Comparison of ENCODE assay signal across 9 mouse cellular contexts in the genomic region with DNA sequence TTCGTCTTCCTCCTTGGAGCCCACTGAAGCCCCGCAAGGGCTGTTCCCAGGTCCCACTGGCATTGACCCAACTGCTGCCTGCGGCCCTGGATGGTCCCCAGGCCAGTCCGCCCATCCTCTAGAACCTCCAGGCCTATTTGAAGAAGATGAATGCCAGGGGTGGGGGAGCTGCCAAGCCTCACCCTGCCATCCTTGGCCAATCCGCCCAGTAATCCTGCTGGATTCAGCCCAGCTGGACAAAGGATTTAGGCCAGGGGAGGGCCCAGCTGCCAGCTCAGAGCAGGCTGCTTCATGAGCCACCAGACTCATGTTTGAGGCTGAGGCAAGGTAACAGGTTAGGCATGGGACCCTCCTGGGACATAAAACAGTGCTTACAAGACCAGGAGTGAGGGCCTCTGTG. TPM values are rescaled to one million over a fixed set of nuclear protein-coding genes. Genes with fewer than 3 reads are reported as not detected.
DNase-seq lines count a peak whose midpoint lies in the region; ATAC-seq and TF ChIP-seq lines count a peak whose summit lies in the region.
"Had no signal": no experiment of that assay in that cellular context is flagged by ENCODE, and none has a peak within 500 bp of the region (broad histone marks: within the 10 kb centered on the region; RNA-seq: fewer than 3 reads in every experiment).

No protein-coding gene starts in this region.

- H3K27ac ChIP-seq in heart, adult 2 months, result no peak overlapping the region
- no peak overlapping the region for H3K27ac ChIP-seq in heart, embryonic 12.5 days (ENCODE audit: poor library complexity, severe bottlenecking)
- H3K27ac ChIP-seq: lung, embryonic 15.5 days had no signal

- no peaks in the 10 kb centered on the region for H3K4me1 ChIP-seq in heart, adult 2 months (ENCODE audit: control insufficient read depth, insufficient read depth, low read length)
- H3K4me1 ChIP-seq in heart, embryonic 12.5 days (replicated peaks), result no peaks in the 10 kb centered on the region
- H3K4me1 ChIP-seq: lung, embryonic 15.5 days had no signal

- ATAC-seq in heart, embryonic 12.5 days (ENCODE audit: insufficient number of reproducible peaks, low FRiP score), result no peak
- ATAC-seq in activated CD4-positive, CD25-positive, alpha-beta regulatory T cell, adult 4 months, result no peak
- no peak for ATAC-seq in frontal cortex, adult (ENCODE audit: low TSS enrichment)

- peak; percentile 27 to 45 for DNase-seq in heart, adult 2 months
- peak; percentile 20 for DNase-seq in urinary bladder, postnatal 14 days (ENCODE audit: low spot score)
- DNase-seq in urinary bladder, adult 18-20 months (ENCODE audit: low spot score in 2 of 2), result no peak
- peak; percentile 25 to 30 for DNase-seq in gastrocnemius, postnatal 36 days
- no peak for DNase-seq in frontal cortex, adult 2 months (ENCODE audit: extremely low spot score in 1 of 2, low spot score in 1 of 2)

- 53% methylated on average over 5 of the region's 5 CpGs for WGBS in heart, adult 2 months
- WGBS in heart, embryonic 12.5 days, result 82% methylated on average over 5 of the region's 5 CpGs

- no peak overlapping the region for H3K4me2 ChIP-seq in heart, embryonic 12.5 days
- H3K4me2 ChIP-seq: lung, embryonic 15.5 days had no signal

- TF ChIP-seq CTCF in heart, adult 2 months (IDR thresholded peaks at IDR 0.05), result no peak

- intact Hi-C loops in heart, adult 2 months (cut with DNase I), result no loop called here
- intact Hi-C loops in gastrocnemius, postnatal 36 days (cut with DNase I), result no loop called here

- H3K9me3 ChIP-seq in heart, embryonic 12.5 days (replicated peaks), result no peaks in the 10 kb centered on the region
- H3K9me3 ChIP-seq: lung, embryonic 15.5 days had no signal

- TF ChIP-seq EP300 in heart, adult 2 months (IDR thresholded peaks at IDR 0.05; ENCODE audit: insufficient read depth, low read depth, low read length), result no peak

- H3K27me3 ChIP-seq in heart, adult 2 months (ENCODE audit: control insufficient read depth, insufficient read depth, low read length), result no peaks in the 10 kb centered on the region
- H3K27me3 ChIP-seq in heart, embryonic 12.5 days (replicated peaks), result peaks cover 57% of the 10 kb centered on the region
- H3K27me3 ChIP-seq: lung, embryonic 15.5 days had no signal

- no peak for TF ChIP-seq POLR2A in heart, adult 2 months (IDR thresholded peaks at IDR 0.05; ENCODE audit: insufficient read depth, low read depth, low read length)

- H3K79me2 ChIP-seq in heart, adult 2 months (replicated peaks; ENCODE audit: control insufficient read depth, insufficient read depth, low read length), result no peaks in the 10 kb centered on the region

- no peaks in the 10 kb centered on the region for H3K36me3 ChIP-seq in heart, adult 2 months (ENCODE audit: control insufficient read depth, insufficient read depth, low read length)
- H3K36me3 ChIP-seq in heart, embryonic 12.5 days, result no peaks in the 10 kb centered on the region
- H3K36me3 ChIP-seq: lung, embryonic 15.5 days had no signal

- H3K4me3 ChIP-seq in heart, adult 2 months, result no peak overlapping the region
- H3K4me3 ChIP-seq in heart, embryonic 12.5 days, result no peak overlapping the region
- H3K4me3 ChIP-seq: lung, embryonic 15.5 days had no signal

- no peak overlapping the region for H3K9ac ChIP-seq in heart, adult 2 months (ENCODE audit: low read depth, low read length)
- no peak overlapping the region for H3K9ac ChIP-seq in heart, embryonic 12.5 days
- H3K9ac ChIP-seq: lung, embryonic 15.5 days had no signal

RNA-seq across cellular contexts. Expression of gene Plch2, which starts 45.7 kb away (rescaled TPM):
- not detected for total RNA-seq in heart, adult 2 months (2021)
- polyA plus RNA-seq in heart, adult 2 months (2012; rRNA removed), result 0.06 and 1.1 TPM in 2 replicates
- polyA plus RNA-seq in heart, embryonic 12.5 days (2016; fragmentation: Nextera tagmentation; extraction: Ambion mirVana), result 0.09 and 0.38 TPM in 2 replicates
- total RNA-seq in gastrocnemius, postnatal 36 days (2021), result under 1 TPM; 0.26 to 0.47 TPM
- polyA plus RNA-seq in activated CD4-positive, CD25-positive, alpha-beta regulatory T cell, adult 4 months (2017; shearing (Covaris generic)), result not detected
- polyA plus RNA-seq in frontal cortex, adult 2 months (2012; rRNA removed), result 89.8 and 98.3 TPM in 2 replicates

RNA-seq across cellular contexts. Expression of gene Pank4, which starts 46.9 kb away (rescaled TPM):
- total RNA-seq in heart, adult 2 months (2021), result 10 to 100 TPM; 40.7 to 43.9 TPM
- 59.6 and 81.2 TPM in 2 replicates for polyA plus RNA-seq in heart, adult 2 months (2012; rRNA removed)
- polyA plus RNA-seq in heart, embryonic 12.5 days (2016; fragmentation: Nextera tagmentation; extraction: Ambion mirVana), result 45.7 and 46.2 TPM in 2 replicates
- total RNA-seq in gastrocnemius, postnatal 36 days (2021), result 10 to 100 TPM; 30.5 to 33.2 TPM
- polyA plus RNA-seq in activated CD4-positive, CD25-positive, alpha-beta regulatory T cell, adult 4 months (2017; shearing (Covaris generic)), result 10 to 100 TPM; 37.4 to 40.1 TPM
- 73.0 and 76.7 TPM in 2 replicates for polyA plus RNA-seq in frontal cortex, adult 2 months (2012; rRNA removed)

RNA-seq across cellular contexts. Expression of gene Hes5, which starts 50.1 kb away (rescaled TPM):
- total RNA-seq in heart, adult 2 months (2021), result not detected
- polyA plus RNA-seq in heart, adult 2 months (2012; rRNA removed), result 0.10 TPM in 1 of 2 replicates, not detected in the other
- 0.70 TPM in 1 of 2 replicates, not detected in the other for polyA plus RNA-seq in heart, embryonic 12.5 days (2016; fragmentation: Nextera tagmentation; extraction: Ambion mirVana)
- total RNA-seq in gastrocnemius, postnatal 36 days (2021), result not detected
- 1 to 10 TPM; 1.0 to 1.1 TPM for polyA plus RNA-seq in activated CD4-positive, CD25-positive, alpha-beta regulatory T cell, adult 4 months (2017; shearing (Covaris generic))
- 45.3 and 68.8 TPM in 2 replicates for polyA plus RNA-seq in frontal cortex, adult 2 months (2012; rRNA removed)

RNA-seq across cellular contexts. Expression of gene Pex10, which starts 55.9 kb away (rescaled TPM):
- 10 to 100 TPM; 18.4 to 19.4 TPM for total RNA-seq in heart, adult 2 months (2021)
- 26.5 and 26.7 TPM in 2 replicates for polyA plus RNA-seq in heart, adult 2 months (2012; rRNA removed)
- 15.3 and 15.9 TPM in 2 replicates for polyA plus RNA-seq in heart, embryonic 12.5 days (2016; fragmentation: Nextera tagmentation; extraction: Ambion mirVana)
- total RNA-seq in gastrocnemius, postnatal 36 days (2021), result 10 to 100 TPM; 11.9 to 13.2 TPM
- polyA plus RNA-seq in activated CD4-positive, CD25-positive, alpha-beta regulatory T cell, adult 4 months (2017; shearing (Covaris generic)), result 1 to 10 TPM; 5.6 to 8.6 TPM
- polyA plus RNA-seq in frontal cortex, adult 2 months (2012; rRNA removed), result 16.7 and 21.1 TPM in 2 replicates

Comparison
In these comparisons a context has a peak if more than half of its experiments do, and no peak if none do; other contexts are left out.
1. DNase-seq: peak in heart, adult 2 months (2 of 2), urinary bladder, postnatal 14 days (single experiment) and gastrocnemius, postnatal 36 days (2 of 2); none in urinary bladder, adult 18-20 months (0 of 2) and frontal cortex, adult 2 months (0 of 2).
2. RNA of gene Plch2, which starts 45.7 kb away (polyA plus RNA-seq): 89.8 to 98.3 TPM in frontal cortex, adult 2 months; 0.06 to 1.1 TPM in heart, adult 2 months, 0.09 to 0.38 TPM in heart, embryonic 12.5 days and not detected in activated CD4-positive, CD25-positive, alpha-beta regulatory T cell, adult 4 months; every median in the first group is over 10 times any median in the second.
3. RNA of gene Hes5, which starts 50.1 kb away (polyA plus RNA-seq): 45.3 to 68.8 TPM in frontal cortex, adult 2 months; 1.0 to 1.1 TPM in activated CD4-positive, CD25-positive, alpha-beta regulatory T cell, adult 4 months, 0.70 TPM in heart, embryonic 12.5 days and 0.10 TPM in heart, adult 2 months; every median in the first group is over 10 times any median in the second.